Mouse (Mus musculus) olfactory bulb, adult 2 months (tissue): ENCODE results near the gene Pikfyve.

Source experiments
- CTCF ChIP-seq: fragments of 200-500 bp; IDR thresholded peaks from 2 replicates; pipeline ENCODE4 v1.5.1; 2012; ENCODE audit warnings: low read depth, mild to moderate bottlenecking, low read length, moderate library complexity; ENCODE audit not compliant: insufficient read depth
- POLR2A ChIP-seq: fragments of 200-500 bp; IDR thresholded peaks from 2 replicates; pipeline ENCODE4 v1.6.1; 2012; ENCODE audit warnings: mild to moderate bottlenecking, low read depth, low read length, moderate library complexity; ENCODE audit not compliant: insufficient read depth

GRCm38 (mm10) chr1:65217567-65217966 is 31.1 kb downstream of the Pikfyve start:
- no peak for TF ChIP-seq CTCF
- TF ChIP-seq POLR2A: no peak
